Mouse (Mus musculus) midbrain, embryonic 12.5 days (tissue): Measurements from ENCODE around the gene 2810408A11Rik. TPM values are rescaled to one million over a fixed set of nuclear protein-coding genes. Genes with fewer than 3 reads are reported as not detected.
"Not testable (repeated sequence)": the region's sequence is repeated elsewhere in the genome, so short reads cannot be mapped to it uniquely, and the experiment has no call there.

Experiments
- ATAC-seq: fragments of 200-750 bp; cut with Nextera tagmentation; 2 replicates; pipeline ENCODE4 v1.8.0; 2017; ENCODE audit warnings: low read depth, moderate TSS enrichment, moderate library complexity; ENCODE audit not compliant: low FRiP score
- H3K27ac ChIP-seq: fragments of 300-500 bp; sonication (generic); replicated peaks from 2 replicates; pipeline ENCODE4 v1.5.1; 2016; ENCODE audit warnings: mild to moderate bottlenecking
- H3K27me3 ChIP-seq: fragments of 300-500 bp; sonication (generic); 2 replicates; pipeline ENCODE4 v1.6.1; 2016; ENCODE audit warnings: mild to moderate bottlenecking
- H3K36me3 ChIP-seq: fragments of 300-500 bp; sonication (generic); 2 replicates; pipeline ENCODE4 v1.6.1; 2016
- H3K4me1 ChIP-seq: fragments of 300-500 bp; sonication (generic); 2 replicates; pipeline ENCODE4 v1.6.1; 2016
- H3K4me2 ChIP-seq: fragments of 300-500 bp; sonication (generic); replicated peaks from 2 replicates; pipeline ENCODE4 v1.6.1; 2016; ENCODE audit warnings: mild to moderate bottlenecking, moderate library complexity
- H3K4me3 ChIP-seq: fragments of 300-500 bp; sonication (generic); 2 replicates; pipeline ENCODE4 v1.5.1; 2016; ENCODE audit warnings: mild to moderate bottlenecking
- H3K9ac ChIP-seq: fragments of 300-500 bp; sonication (generic); replicated peaks from 2 replicates; pipeline ENCODE4 v1.6.1; 2016; ENCODE audit warnings: mild to moderate bottlenecking, moderate library complexity
- H3K9me3 ChIP-seq: fragments of 300-500 bp; sonication (generic); 2 replicates; pipeline ENCODE4 v1.6.1; 2016; ENCODE audit warnings: mild to moderate bottlenecking
- WGBS: fragments of 180-500 bp; shearing (Covaris S2); methylation state at CpG from one replicate; pipeline ENCODE4 v1.1.7; 2016; 5-methylcytosine and 5-hydroxymethylcytosine counted together
- polyA plus RNA-seq: library from polyadenylated mRNA; unstranded; fragments of >200 nt; fragmentation: Nextera tagmentation; extraction: Ambion mirVana; gene quantifications from 2 replicates; pipeline ENCODE4 v1.2.1, GENCODE M21; 2016

The 2810408A11Rik gene
- polyA plus RNA-seq, 1 experiment from 2014 or later, result 21.8 TPM

DNA sequence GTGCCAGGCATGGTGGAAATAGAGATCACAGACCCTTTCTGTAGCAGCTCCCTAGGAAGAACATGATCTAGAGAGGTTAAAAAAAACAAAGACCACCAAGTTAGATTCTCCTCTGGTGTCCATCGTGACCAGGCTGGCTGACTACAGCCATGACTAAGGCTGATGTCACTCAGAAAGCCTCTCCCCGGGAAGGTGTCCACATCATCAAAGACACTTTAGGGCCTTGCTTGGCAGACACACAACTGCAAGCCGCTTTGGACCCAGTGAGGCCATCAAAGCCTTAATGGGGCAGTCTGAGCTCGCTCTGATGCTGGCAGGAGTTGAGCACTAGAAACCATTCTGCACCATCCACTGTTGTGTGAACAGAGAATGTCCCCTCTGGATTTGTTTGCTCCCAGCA is 28.3 kb downstream of the 2810408A11Rik start:
- no peak for ATAC-seq
- 87% methylated on average over 4 of the region's 4 CpGs for WGBS

DNA sequence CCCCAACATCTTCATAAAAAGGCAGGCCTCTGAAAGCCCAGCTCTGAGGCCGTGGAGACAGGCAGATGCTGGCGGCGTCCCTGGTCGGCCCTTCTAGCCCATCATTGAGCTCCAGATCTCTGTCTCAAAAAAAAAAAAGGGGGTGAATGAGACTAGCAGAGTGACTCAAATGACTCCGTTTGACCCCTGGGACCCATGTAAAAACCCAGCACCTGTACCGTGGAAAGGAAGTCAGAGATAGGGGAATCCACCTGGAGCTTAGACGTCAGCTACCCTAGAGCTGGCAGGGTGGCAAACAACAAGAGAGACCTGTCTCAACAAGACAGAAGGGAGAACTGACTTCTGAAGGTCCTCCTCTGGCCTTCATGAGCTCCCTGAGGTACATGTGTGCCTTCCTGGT is 29.0 kb downstream of the 2810408A11Rik start:
- H3K4me3 ChIP-seq, result no peak overlapping the region
- H3K4me2 ChIP-seq, result no peak overlapping the region
- no peak overlapping the region for H3K27ac ChIP-seq
- no peak overlapping the region for H3K9ac ChIP-seq
- no peaks in the 10 kb centered on the region for H3K4me1 ChIP-seq
- no peaks in the 10 kb centered on the region for H3K36me3 ChIP-seq
- WGBS, result 86% methylated on average over 7 of the region's 7 CpGs
- no peak for ATAC-seq
- H3K27me3 ChIP-seq, result no peaks in the 10 kb centered on the region
- no peaks in the 10 kb centered on the region for H3K9me3 ChIP-seq

More for the DNA sequence above, 28.3 kb downstream of the 2810408A11Rik start:
- H3K4me1 ChIP-seq, result peaks cover 5% of the 10 kb centered on the region
- H3K4me3 ChIP-seq, result no peak overlapping the region
- H3K27me3 ChIP-seq, result no peaks in the 10 kb centered on the region
- H3K36me3 ChIP-seq, result no peaks in the 10 kb centered on the region
- no peaks in the 10 kb centered on the region for H3K9me3 ChIP-seq
- no peak overlapping the region for H3K9ac ChIP-seq
- H3K4me2 ChIP-seq, result no peak overlapping the region
- H3K27ac ChIP-seq, result no peak overlapping the region

DNA sequence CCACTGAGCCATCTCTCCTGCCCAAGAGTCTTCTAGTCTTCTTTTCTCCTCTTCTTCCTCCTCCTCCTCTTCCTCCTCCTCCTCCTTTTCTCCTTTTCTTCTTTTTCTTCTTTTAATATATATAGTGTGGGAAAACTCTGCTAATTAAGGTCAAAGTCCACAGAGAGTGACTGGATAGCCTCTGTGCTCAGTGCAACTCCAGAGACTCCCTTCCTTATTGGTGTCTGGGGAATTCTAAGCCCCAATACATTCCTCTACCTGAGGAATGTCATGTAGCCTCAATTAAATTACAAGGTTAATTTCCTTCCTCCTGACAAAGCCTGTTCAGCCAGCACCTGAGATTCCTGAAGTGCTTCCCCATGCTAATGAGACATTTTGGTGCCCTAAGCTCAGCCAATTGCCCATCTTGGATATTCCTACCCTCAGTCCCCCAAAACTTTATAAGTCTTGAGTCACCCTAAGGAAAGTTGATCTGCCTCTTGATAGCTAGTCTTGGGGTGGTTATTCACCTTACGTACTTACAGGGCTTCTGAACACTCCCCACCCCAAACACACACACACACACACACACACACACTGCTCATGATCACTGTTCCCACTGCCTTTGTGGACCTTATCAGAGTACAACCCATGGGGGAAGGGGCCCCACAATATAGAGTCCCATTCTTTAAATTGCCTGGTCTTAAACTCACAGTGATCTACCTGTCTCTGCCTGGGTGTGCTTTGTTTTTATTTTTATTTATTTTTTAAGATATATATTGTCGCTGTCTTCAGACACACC is 30.3 kb downstream of the 2810408A11Rik start:
- Histone ChIP-seq H3K27ac (no peak overlapping the region), H3K9me3 (no peaks in the 10 kb centered on the region), H3K4me2 (no peak overlapping the region), H3K27me3 (no peaks in the 10 kb centered on the region), H3K9ac (no peak overlapping the region), H3K36me3 (no peaks in the 10 kb centered on the region), H3K4me3 (no peak overlapping the region), H3K4me1 (no peaks in the 10 kb centered on the region; the same call in 1 of the 2 replicates)
- ATAC-seq, result no peak
- WGBS, result 90% methylated on average over 2 of the region's 2 CpGs

DNA sequence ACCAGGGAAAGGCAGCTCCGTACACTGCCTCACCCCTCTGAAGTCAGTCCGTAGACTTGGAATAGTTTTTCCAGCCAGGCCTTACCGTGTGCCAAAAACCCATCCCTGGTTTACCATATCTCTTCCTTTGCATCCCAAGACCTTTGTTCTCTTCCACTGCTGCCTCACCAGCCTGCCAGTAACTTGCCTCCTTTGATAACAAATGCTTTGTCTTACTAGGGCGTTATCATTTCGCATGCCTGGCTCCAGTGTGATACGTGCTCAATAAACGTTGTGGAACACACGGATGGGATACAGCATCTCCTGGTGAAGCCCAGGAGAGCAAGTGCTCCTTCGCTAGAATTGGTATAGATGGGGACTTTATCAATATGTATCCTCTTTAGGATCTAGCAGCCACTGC is 33.5 kb downstream of the 2810408A11Rik start:
- Histone ChIP-seq H3K27me3 (no peaks in the 10 kb centered on the region), H3K4me1 (no peaks in the 10 kb centered on the region; the same call in 1 of the 2 replicates), H3K4me2 (no peak overlapping the region), H3K36me3 (no peaks in the 10 kb centered on the region), H3K4me3 (no peak overlapping the region), H3K9ac (no peak overlapping the region), H3K9me3 (no peaks in the 10 kb centered on the region), H3K27ac (no peak overlapping the region)
- 75% methylated on average over 9 of the region's 9 CpGs for WGBS
- ATAC-seq, result no peak

DNA sequence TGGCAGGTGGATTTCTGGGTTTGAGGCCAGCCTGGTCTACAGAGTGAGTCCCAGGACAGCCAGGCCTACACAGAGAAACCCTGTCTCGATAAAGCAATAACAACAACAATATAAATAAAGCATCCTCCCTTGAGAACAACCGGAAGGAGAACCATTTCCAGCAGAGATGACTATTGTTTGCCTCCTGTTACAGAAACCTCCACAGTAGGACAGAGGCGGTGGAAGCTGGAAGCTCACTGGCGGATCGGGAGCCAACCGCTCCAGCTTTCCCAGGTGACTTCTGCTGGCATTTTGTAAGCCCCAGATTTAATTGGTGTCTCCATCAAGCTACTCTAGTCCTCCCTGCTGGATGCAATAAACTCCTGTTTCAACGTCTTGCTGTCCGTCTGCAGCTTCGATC is 35.2 kb downstream of the 2810408A11Rik start:
- H3K27me3 ChIP-seq, result no peaks in the 10 kb centered on the region
- no peak overlapping the region for H3K4me2 ChIP-seq
- WGBS, result 87% methylated on average over 9 of the region's 9 CpGs
- H3K9me3 ChIP-seq, result no peaks in the 10 kb centered on the region
- no peak overlapping the region for H3K27ac ChIP-seq
- no peaks in the 10 kb centered on the region for H3K36me3 ChIP-seq
- no peak for ATAC-seq
- H3K4me1 ChIP-seq, result no peaks in the 10 kb centered on the region; the same call in 1 of the 2 replicates
- H3K9ac ChIP-seq, result no peak overlapping the region
- no peak overlapping the region for H3K4me3 ChIP-seq

DNA sequence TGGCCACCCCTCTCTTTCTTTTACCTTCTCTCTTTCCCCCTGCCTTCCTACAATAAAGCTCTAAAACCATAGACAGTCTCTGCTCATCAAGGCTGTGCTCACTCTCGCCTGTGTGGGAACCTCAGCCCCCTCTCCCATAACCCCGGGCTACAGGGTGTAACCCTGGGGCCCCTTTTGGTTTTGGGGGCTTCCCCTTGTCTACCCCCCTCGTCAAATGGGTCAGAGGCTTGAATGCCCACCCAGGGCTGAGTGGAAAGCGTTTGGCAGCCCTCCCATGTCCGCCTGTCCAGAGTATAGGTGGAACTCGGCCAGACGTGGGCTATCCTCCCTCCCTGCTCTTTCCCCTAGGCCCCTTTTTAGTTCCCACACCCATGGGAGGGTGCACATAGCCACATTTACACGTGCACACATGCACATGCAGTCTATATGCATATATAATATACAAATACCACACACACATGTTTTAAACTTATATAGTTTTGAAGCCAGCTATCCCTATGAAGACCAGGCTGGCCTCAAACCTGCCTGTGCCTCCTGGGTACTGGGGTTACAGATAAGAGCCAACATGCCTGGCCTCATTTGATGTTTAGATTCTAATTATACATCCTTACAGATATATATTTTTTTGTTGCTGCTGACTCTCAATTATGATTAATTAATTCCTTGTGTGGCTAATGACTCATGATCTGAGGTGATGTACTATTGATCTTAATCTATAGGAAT is 36.5 kb downstream of the 2810408A11Rik start:
- no peak for ATAC-seq
- WGBS, result 59% methylated on average over 8 of the region's 8 CpGs
- no peaks in the 10 kb centered on the region; the same call in 1 of the 2 replicates for H3K4me1 ChIP-seq

DNA sequence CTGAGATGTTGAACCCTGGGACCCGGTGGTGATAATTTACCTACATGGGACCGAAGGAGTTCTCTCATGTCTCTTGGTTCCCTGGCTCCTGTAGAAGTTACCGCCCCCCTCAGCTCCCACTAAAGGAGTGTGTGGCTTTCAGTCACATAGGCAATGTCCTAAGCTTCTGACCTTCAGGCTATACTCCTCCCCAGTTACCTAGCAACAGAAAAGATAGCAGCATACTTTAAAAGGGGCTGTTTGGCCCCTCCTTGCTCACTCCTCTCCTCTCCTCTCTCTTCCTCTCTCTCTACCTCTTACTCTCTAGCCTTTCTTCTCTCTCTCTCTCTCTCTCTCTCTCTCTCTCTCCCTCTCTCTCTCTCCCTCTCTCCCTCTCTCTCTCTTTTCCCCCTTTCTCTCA is 37.1 kb downstream of the 2810408A11Rik start:
- H3K4me3 ChIP-seq, H3K36me3 ChIP-seq, H3K27ac ChIP-seq, H3K4me1 ChIP-seq, H3K9ac ChIP-seq, H3K4me2 ChIP-seq, H3K9me3 ChIP-seq, ATAC-seq: not testable (repeated sequence)
- peaks cover 14% of the 10 kb centered on the region for H3K27me3 ChIP-seq
- WGBS, result 83% methylated on average over 3 of the region's 3 CpGs

More for the DNA sequence above, 36.5 kb downstream of the 2810408A11Rik start:
- H3K27ac ChIP-seq, result no peak overlapping the region
- no peaks in the 10 kb centered on the region for H3K36me3 ChIP-seq
- H3K4me3 ChIP-seq, result no peak overlapping the region
- H3K27me3 ChIP-seq, result peaks cover 8% of the 10 kb centered on the region
- H3K9ac ChIP-seq, result no peak overlapping the region
- H3K9me3 ChIP-seq, result no peaks in the 10 kb centered on the region
- no peak overlapping the region for H3K4me2 ChIP-seq

DNA sequence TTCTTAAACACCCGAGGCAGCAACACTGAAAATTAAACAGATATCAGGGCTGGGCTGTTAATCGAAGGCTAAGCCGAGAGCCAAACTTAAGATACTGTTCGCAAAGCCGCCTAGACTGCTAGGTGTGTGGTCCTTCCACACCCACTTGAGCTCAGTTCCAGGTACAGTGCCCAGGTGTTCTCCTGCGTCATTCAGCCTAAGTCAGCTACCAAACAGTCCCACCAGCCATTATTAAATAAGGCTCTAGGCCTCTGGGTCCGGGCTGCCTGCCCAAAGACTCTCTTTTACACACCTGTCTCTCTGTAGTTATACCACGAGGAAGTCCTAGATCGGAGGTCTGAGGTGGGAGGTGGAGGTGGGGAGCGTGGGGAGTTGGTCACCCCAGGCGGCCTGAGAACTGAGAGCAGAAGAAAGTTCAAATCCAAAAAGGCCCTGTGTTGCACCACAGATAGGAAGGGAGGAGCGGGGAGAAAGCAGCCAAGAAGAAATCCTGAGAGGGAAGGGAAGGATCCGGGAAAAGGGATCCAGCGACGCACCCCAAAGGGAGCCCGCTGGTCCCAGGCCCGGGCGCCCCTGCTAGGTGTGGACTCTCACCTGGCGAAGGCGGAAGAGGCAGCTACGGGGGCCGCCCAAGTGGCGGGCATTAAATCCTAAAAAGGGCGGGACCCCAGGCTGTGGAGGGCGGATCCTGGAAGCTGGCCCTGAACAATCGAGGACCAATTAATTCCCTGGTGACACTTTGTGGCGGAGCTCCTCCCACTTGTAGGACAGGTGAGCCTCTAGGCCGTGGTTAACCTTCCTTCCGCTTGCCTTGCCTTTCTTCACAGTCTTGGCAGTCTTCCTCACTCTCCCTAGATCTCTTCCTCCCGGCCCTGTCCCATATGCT is 42.4 kb downstream of the 2810408A11Rik start, which contains the start of gene Tnk1:
Tnk1 (minus strand) TSS at position 618 of the 886 bp plus-strand sequence.
- WGBS, result 23% methylated on average over 30 of the region's 30 CpGs
- H3K27ac ChIP-seq, result no peak within 1 kb of the TSS

DNA sequence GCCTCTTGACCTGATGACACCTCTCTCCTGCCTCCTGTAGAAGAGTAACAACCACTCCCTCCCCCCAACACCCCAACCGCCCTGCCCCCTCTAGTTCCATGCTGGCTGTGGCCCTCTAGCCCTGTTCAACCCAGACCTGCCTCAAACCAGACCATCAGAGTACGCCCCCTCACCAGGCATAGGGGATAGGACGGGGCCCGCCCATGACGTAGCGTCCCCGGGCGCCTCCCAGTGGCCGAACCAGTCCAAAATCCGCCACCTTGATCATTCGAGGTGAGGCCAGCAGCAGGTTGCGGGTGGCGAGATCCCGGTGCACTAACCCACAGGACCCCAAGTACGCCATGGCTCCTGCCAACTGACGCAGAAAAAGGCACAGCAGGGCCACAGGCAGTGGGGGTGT is 45.4 kb downstream of the 2810408A11Rik start:
- H3K4me3 ChIP-seq, result 0 out of 2 replicates have a peak overlapping the region, but pooled peaks have one; percentile 5
- H3K9me3 ChIP-seq, result no peaks in the 10 kb centered on the region
- 16% methylated on average over 16 of the region's 16 CpGs for WGBS
- no peak overlapping the region for H3K4me2 ChIP-seq
- H3K36me3 ChIP-seq, result peaks cover 19% of the 10 kb centered on the region
- ATAC-seq, result peak; percentile 78
- 0 out of 2 replicates have a peak, but pooled peaks cover 5% of the 10 kb centered on the region for H3K4me1 ChIP-seq
- H3K27ac ChIP-seq, result no peak overlapping the region
- peaks cover 31% of the 10 kb centered on the region for H3K27me3 ChIP-seq
- H3K9ac ChIP-seq, result no peak overlapping the region

More for the DNA sequence above, 42.4 kb downstream of the 2810408A11Rik start, which contains the start of gene Tnk1:
- Histone ChIP-seq H3K4me1 (0 out of 2 replicates have a peak, but pooled peaks cover 2% of the 10 kb centered on the region), H3K4me2 (no peak within 1 kb of the TSS), H3K9ac (no peak within 1 kb of the TSS), H3K36me3 (no peaks in the 10 kb centered on the region), H3K4me3 (no peak within 1 kb of the TSS), H3K27me3 (peaks cover 31% of the 10 kb centered on the region), H3K9me3 (no peaks in the 10 kb centered on the region)
- no peak for ATAC-seq

DNA sequence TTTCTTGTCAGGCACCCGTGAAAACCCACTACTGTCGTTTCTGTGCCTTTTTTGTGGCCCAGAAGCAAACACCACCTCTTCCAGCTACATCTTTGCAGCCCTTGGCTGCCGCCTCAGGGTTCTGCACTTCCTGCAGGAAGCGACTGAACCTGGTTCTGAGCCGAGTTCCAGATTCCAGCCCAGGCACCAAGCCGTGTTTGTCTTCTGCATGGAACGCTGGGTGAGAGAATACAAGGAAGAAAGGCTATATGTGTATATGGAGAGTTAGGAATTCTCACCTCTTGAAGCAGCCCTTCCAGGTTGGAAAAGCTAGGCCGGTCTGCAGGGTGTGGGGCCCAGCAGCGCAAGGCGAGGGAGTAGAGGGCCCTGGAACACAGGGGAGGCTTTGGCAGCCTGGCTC is 46.1 kb downstream of the 2810408A11Rik start:
- 0 out of 2 replicates have a peak overlapping the region, but pooled peaks have one; percentile 35 for H3K27ac ChIP-seq
- no peak overlapping the region for H3K4me3 ChIP-seq
- H3K4me1 ChIP-seq, result 0 out of 2 replicates have a peak, but pooled peaks cover 7% of the 10 kb centered on the region
- H3K36me3 ChIP-seq, result peaks cover 26% of the 10 kb centered on the region
- no peak overlapping the region for H3K9ac ChIP-seq
- H3K9me3 ChIP-seq, result no peaks in the 10 kb centered on the region
- ATAC-seq, result no peak
- 87% methylated on average over 10 of the region's 10 CpGs for WGBS
- H3K4me2 ChIP-seq, result no peak overlapping the region
- peaks cover 27% of the 10 kb centered on the region for H3K27me3 ChIP-seq

DNA sequence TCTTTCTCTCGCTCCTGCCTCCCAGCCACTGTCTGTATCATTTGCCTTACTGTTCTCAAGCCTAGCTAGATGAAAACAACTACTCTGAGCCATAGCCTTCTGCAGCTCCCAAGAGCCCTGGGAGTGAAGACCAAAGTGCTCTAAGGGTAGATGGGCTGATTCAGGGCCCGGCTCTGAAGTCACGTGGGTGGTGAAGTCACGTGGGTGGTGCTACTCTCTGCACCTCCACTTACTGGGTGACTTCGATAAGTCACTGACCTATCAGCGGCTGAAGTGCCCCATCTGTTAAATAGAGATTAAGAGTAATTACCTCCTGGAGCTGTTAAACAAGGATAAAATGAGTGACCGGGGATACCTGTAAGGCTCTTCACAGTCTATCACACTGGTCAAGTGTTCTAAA is 46.8 kb downstream of the 2810408A11Rik start:
- Histone ChIP-seq H3K27ac (0 out of 2 replicates have a peak overlapping the region, but pooled peaks have one; percentile 2), H3K4me3 (no peak overlapping the region), H3K9me3 (no peaks in the 10 kb centered on the region), H3K27me3 (peaks cover 20% of the 10 kb centered on the region), H3K4me1 (0 out of 2 replicates have a peak, but pooled peaks cover 7% of the 10 kb centered on the region), H3K36me3 (peaks cover 33% of the 10 kb centered on the region), H3K9ac (no peak overlapping the region), H3K4me2 (no peak overlapping the region)
- WGBS, result 80% methylated on average over 7 of the region's 7 CpGs
- no peak for ATAC-seq
